Mouse (Mus musculus): ENCODE data around the gene Phldb1. TPM values are rescaled to one million over a fixed set of nuclear protein-coding genes. Genes with fewer than 3 reads are reported as not detected.

The Phldb1 gene
- polyA plus RNA-seq, 1 experiment from 2014 or later, result 53.6 TPM

DNA sequence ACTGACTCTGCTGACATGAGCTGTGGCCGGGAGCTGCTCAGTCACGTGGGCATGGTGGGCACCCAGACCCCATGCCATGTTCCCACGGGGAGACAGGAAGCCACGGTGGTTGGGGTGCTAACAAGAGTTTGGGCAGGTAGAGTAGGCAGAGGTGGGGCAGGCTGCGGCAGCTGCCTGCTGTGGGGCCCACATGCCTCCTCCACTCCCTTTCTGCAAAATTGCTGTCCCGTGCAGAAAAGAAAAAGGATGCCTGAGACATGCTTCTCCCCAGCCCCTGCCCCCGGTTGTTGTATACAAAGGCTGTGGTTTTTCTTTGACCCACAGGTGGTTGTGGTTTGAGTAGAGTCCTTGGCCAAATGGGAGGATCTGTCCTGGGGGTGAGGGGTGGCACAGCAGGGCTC lies 86.1 kb downstream of the Phldb1 start:
- Histone ChIP-seq H3K27me3 (replicated peaks; ENCODE audit: control insufficient read depth, insufficient read depth, low read length) (no peaks in the 10 kb centered on the region), H3K36me3 (ENCODE audit: control insufficient read depth, insufficient read depth) (no peaks in the 10 kb centered on the region), H3K4me3 (replicated peaks; ENCODE audit: low read length) (no peak overlapping the region), H3K27ac (ENCODE audit: low read length) (no peak overlapping the region), H3K4me2 (ENCODE audit: low read length) (no peak overlapping the region), H3K4me1 (replicated peaks; ENCODE audit: control insufficient read depth, insufficient read depth, low read length) (no peaks in the 10 kb centered on the region), H3K9me3 (ENCODE audit: control insufficient read depth, low read length) (no peaks in the 10 kb centered on the region), H3K9ac (replicated peaks; ENCODE audit: low read depth, low read length) (no peak overlapping the region)
- 77% methylated on average over 7 of the region's 7 CpGs for WGBS
- ATAC-seq, result no peak

DNA sequence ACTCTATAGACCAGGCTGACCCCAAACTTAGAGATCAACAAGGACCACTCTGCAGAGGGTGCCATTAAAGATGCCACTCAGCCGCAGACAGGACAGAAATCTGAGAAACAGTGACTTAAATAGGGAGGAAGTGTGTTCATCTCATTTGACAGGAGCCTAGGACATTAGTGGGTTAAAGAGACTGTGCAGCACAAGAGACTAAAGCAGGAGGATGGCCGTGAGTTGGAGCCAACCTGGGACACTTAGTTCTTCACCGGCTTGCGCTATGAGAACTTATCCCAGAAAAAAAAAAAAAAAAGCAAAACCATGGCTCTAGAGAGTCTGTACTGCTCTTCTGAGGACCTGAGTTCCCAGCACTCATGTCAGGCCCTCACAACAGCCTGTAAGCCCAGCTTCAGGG lies 87.3 kb downstream of the Phldb1 start:
- 92% methylated on average over 4 of the region's 4 CpGs for WGBS

DNA sequence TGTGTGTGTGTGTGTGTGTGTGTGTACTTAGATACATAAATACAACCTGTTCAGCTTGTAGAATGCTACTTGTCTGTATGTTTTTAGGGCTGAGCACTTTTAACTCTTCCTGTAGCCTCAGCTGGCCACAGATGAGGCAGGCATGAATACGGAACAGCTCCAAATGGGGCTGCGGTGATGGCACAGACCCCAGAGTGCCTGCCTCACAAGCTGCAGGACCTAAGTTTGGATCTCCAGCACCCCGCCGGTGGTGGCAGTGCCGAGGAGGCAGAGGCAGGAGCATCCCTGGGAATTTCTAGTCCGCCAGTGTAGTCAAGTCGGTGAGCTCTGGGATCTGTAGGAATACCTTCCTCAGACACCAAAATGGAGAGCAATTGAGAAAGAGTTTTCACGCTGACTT lies 88.0 kb downstream of the Phldb1 start:
- Histone ChIP-seq H3K27me3 (replicated peaks; ENCODE audit: control insufficient read depth, insufficient read depth, low read length) (no peaks in the 10 kb centered on the region), H3K4me2 (ENCODE audit: low read length) (no peak overlapping the region), H3K4me1 (replicated peaks; ENCODE audit: control insufficient read depth, insufficient read depth, low read length) (no peaks in the 10 kb centered on the region), H3K36me3 (ENCODE audit: control insufficient read depth, insufficient read depth) (0 out of 2 replicates have a peak, but pooled peaks cover 2% of the 10 kb centered on the region), H3K4me3 (replicated peaks; ENCODE audit: low read length) (no peak overlapping the region), H3K27ac (ENCODE audit: low read length) (no peak overlapping the region), H3K9me3 (ENCODE audit: control insufficient read depth, low read length) (no peaks in the 10 kb centered on the region), H3K9ac (replicated peaks; ENCODE audit: low read depth, low read length) (no peak overlapping the region)
- no peak for ATAC-seq
- 95% methylated on average over 8 of the region's 8 CpGs for WGBS

More for the DNA sequence above, 87.3 kb downstream of the Phldb1 start:
- H3K4me1 ChIP-seq (replicated peaks; ENCODE audit: control insufficient read depth, insufficient read depth, low read length), result no peaks in the 10 kb centered on the region
- no peaks in the 10 kb centered on the region for H3K9me3 ChIP-seq (ENCODE audit: control insufficient read depth, low read length)
- no peak overlapping the region for H3K27ac ChIP-seq (ENCODE audit: low read length)
- H3K4me3 ChIP-seq (replicated peaks; ENCODE audit: low read length), result no peak overlapping the region
- ATAC-seq, result no peak
- no peaks in the 10 kb centered on the region for H3K27me3 ChIP-seq (replicated peaks; ENCODE audit: control insufficient read depth, insufficient read depth, low read length)
- no peak overlapping the region for H3K4me2 ChIP-seq (ENCODE audit: low read length)
- no peaks in the 10 kb centered on the region for H3K36me3 ChIP-seq (ENCODE audit: control insufficient read depth, insufficient read depth)
- no peak overlapping the region for H3K9ac ChIP-seq (replicated peaks; ENCODE audit: low read depth, low read length)

DNA sequence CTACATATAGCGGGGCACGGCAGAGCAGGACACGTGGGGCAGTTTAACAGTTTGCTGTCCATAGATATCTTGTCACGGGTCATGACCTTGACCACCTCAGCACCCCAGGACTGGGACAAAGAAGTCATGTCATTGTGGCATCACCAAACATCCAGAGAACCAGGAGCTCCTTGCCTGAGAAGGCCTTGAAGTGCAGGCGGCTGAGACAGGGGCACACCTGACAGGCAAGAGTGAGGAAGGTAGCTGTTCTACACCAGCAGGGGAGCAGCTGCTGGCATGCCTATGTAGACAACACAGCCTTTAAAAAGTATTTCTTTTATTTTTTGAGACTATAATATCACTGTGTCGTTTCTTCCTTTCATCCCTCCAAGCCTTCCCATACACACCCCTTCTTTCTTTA lies 88.6 kb downstream of the Phldb1 start:
- H3K36me3 ChIP-seq (ENCODE audit: control insufficient read depth, insufficient read depth), result 0 out of 2 replicates have a peak, but pooled peaks cover 2% of the 10 kb centered on the region
- no peak for ATAC-seq
- no peak overlapping the region for H3K4me2 ChIP-seq (ENCODE audit: low read length)
- WGBS, result 94% methylated on average over 6 of the region's 6 CpGs
- H3K9me3 ChIP-seq (ENCODE audit: control insufficient read depth, low read length), result no peaks in the 10 kb centered on the region
- no peaks in the 10 kb centered on the region for H3K4me1 ChIP-seq (replicated peaks; ENCODE audit: control insufficient read depth, insufficient read depth, low read length)
- no peak overlapping the region for H3K9ac ChIP-seq (replicated peaks; ENCODE audit: low read depth, low read length)
- no peak overlapping the region for H3K4me3 ChIP-seq (replicated peaks; ENCODE audit: low read length)
- H3K27ac ChIP-seq (ENCODE audit: low read length), result no peak overlapping the region
- no peaks in the 10 kb centered on the region for H3K27me3 ChIP-seq (replicated peaks; ENCODE audit: control insufficient read depth, insufficient read depth, low read length)

DNA sequence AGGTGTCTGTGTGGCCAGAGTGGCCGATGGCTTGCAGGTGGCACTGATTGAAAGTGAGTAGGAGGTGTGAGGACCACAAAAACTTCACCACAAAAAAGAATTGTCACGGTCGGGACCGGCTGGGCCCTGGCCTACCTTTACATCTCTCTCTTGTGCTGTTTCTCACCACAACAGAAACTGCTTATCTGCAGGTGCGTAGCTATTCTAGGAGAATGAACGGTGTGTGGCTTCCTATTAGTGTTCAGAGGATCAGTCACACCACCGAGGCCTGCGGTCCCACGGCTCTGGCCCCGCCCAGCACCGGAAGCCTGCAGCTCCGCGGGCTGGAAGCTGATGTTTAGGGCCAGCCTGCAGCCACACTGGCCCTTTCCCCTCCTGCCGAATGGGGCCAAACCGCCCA lies 89.1 kb downstream of the Phldb1 start:
- no peaks in the 10 kb centered on the region for H3K27me3 ChIP-seq (replicated peaks; ENCODE audit: control insufficient read depth, insufficient read depth, low read length)
- no peak overlapping the region for H3K4me3 ChIP-seq (replicated peaks; ENCODE audit: low read length)
- no peak for ATAC-seq
- no peak overlapping the region for H3K9ac ChIP-seq (replicated peaks; ENCODE audit: low read depth, low read length)
- no peak overlapping the region for H3K27ac ChIP-seq (ENCODE audit: low read length)
- H3K9me3 ChIP-seq (ENCODE audit: control insufficient read depth, low read length), result no peaks in the 10 kb centered on the region
- no peaks in the 10 kb centered on the region for H3K4me1 ChIP-seq (replicated peaks; ENCODE audit: control insufficient read depth, insufficient read depth, low read length)
- 0 out of 2 replicates have a peak, but pooled peaks cover 2% of the 10 kb centered on the region for H3K36me3 ChIP-seq (ENCODE audit: control insufficient read depth, insufficient read depth)
- 74% methylated on average over 15 of the region's 15 CpGs for WGBS
- no peak overlapping the region for H3K4me2 ChIP-seq (ENCODE audit: low read length)

DNA sequence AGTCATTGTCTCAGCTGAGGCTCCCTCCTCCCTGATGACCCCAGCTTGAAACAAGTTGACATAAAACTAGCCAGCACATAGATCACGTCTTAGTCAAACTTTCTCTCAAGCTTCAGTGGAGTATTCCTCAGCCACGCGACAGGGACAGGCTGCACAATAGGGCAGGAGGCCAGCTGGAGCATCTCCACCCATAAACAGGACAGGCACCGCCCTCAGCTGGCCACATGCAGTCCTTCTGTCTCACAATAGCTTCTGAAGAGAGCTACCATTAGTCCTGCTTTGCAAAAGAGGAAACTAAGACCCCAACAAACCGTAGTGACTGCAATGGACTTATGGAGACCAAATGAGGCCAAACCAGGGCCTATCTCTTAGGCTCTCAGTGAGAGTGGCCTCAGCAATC lies 89.5 kb downstream of the Phldb1 start:
- no peak overlapping the region for H3K27ac ChIP-seq (ENCODE audit: low read length)
- H3K36me3 ChIP-seq (ENCODE audit: control insufficient read depth, insufficient read depth), result 0 out of 2 replicates have a peak, but pooled peaks cover 2% of the 10 kb centered on the region
- H3K4me1 ChIP-seq (replicated peaks; ENCODE audit: control insufficient read depth, insufficient read depth, low read length), result no peaks in the 10 kb centered on the region
- no peak overlapping the region for H3K4me2 ChIP-seq (ENCODE audit: low read length)
- H3K27me3 ChIP-seq (replicated peaks; ENCODE audit: control insufficient read depth, insufficient read depth, low read length), result no peaks in the 10 kb centered on the region
- 71% methylated on average over 5 of the region's 5 CpGs for WGBS
- ATAC-seq, result no peak
- no peak overlapping the region for H3K4me3 ChIP-seq (replicated peaks; ENCODE audit: low read length)
- no peaks in the 10 kb centered on the region for H3K9me3 ChIP-seq (ENCODE audit: control insufficient read depth, low read length)
- no peak overlapping the region for H3K9ac ChIP-seq (replicated peaks; ENCODE audit: low read depth, low read length)

DNA sequence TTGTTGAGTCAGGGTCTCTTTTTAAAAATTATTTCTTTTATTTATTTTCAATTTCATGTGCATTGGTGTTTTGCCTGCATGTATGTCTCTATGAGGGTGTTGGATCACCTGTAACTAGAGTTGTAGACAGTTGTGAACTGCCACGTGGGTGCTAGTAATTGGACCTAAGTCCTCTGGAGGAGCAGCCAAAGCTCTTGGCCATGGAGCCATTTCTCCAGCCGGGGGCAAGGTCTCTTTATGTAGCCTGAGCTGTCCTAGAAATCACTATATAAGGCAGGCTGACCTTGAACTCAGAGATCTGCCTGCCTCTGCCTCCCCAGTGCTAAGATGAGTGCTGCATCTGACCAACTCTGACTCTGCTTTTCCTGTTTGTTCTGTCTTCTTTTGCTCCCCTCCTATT lies 90.8 kb downstream of the Phldb1 start:
- Histone ChIP-seq H3K4me3 (replicated peaks; ENCODE audit: low read length) (no peak overlapping the region), H3K4me1 (replicated peaks; ENCODE audit: control insufficient read depth, insufficient read depth, low read length) (no peaks in the 10 kb centered on the region), H3K9ac (replicated peaks; ENCODE audit: low read depth, low read length) (no peak overlapping the region), H3K27ac (ENCODE audit: low read length) (no peak overlapping the region), H3K27me3 (replicated peaks; ENCODE audit: control insufficient read depth, insufficient read depth, low read length) (no peaks in the 10 kb centered on the region), H3K4me2 (ENCODE audit: low read length) (no peak overlapping the region), H3K9me3 (ENCODE audit: control insufficient read depth, low read length) (no peaks in the 10 kb centered on the region), H3K36me3 (ENCODE audit: control insufficient read depth, insufficient read depth) (0 out of 2 replicates have a peak, but pooled peaks cover 2% of the 10 kb centered on the region)
- WGBS, result 84% methylated on average over 2 of the region's 2 CpGs
- no peak for ATAC-seq

DNA sequence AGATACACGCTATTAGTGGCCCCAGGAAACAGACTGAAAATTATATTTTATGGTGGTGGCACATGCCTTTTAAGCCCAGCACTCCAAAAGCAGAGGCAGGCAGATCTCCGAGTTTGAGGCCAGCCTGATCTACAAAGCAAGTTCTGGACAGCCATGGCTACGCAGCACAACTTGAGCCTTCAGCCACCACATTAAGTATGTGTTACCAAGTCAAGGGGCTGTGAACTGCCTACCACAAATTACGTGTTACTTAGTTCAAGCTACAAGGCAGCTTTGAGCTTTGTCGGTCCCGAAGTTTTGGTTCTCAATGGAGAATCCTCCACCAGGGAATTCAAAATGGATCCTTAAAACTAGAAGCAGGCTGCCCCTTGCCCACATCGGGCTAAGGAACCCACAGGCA lies 91.9 kb downstream of the Phldb1 start:
- no peak overlapping the region for H3K27ac ChIP-seq (ENCODE audit: low read length)
- ATAC-seq, result no peak
- 94% methylated on average over 7 of the region's 7 CpGs for WGBS

DNA sequence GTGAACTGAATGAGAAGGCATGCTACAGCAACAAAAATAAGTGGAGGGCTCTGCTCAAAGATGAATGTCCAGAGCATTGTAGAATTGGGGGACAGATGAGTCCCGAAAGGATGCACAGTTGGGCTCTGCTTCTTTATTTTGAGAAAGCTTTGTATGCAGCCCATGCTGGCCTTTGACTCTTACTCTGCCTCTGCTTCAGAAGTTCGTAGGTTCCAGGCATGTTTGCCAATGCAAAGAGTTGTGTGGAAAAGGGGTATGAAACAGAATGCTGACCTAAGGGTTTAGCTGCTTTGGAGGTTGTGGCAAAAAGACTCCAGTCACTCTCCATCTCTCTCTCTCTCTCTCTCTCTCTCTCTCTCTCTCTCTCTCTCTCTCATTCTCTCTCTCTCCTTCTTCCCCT lies 93.4 kb downstream of the Phldb1 start:
- no peak for ATAC-seq
- Histone ChIP-seq H3K4me1 (replicated peaks; ENCODE audit: control insufficient read depth, insufficient read depth, low read length) (peaks cover 3% of the 10 kb centered on the region; the same call in 1 of the 2 replicates), H3K27ac (ENCODE audit: low read length) (no peak overlapping the region), H3K27me3 (replicated peaks; ENCODE audit: control insufficient read depth, insufficient read depth, low read length) (no peaks in the 10 kb centered on the region), H3K36me3 (ENCODE audit: control insufficient read depth, insufficient read depth) (peaks cover 9% of the 10 kb centered on the region), H3K9me3 (ENCODE audit: control insufficient read depth, low read length) (no peaks in the 10 kb centered on the region), H3K4me2 (ENCODE audit: low read length) (no peak overlapping the region), H3K9ac (replicated peaks; ENCODE audit: low read depth, low read length) (no peak overlapping the region), H3K4me3 (replicated peaks; ENCODE audit: low read length) (no peak overlapping the region)
- 94% methylated on average over 2 of the region's 2 CpGs for WGBS

More for the DNA sequence above, 91.9 kb downstream of the Phldb1 start:
- Histone ChIP-seq H3K36me3 (ENCODE audit: control insufficient read depth, insufficient read depth) (0 out of 2 replicates have a peak, but pooled peaks cover 6% of the 10 kb centered on the region), H3K9me3 (ENCODE audit: control insufficient read depth, low read length) (no peaks in the 10 kb centered on the region), H3K9ac (replicated peaks; ENCODE audit: low read depth, low read length) (no peak overlapping the region), H3K4me1 (replicated peaks; ENCODE audit: control insufficient read depth, insufficient read depth, low read length) (no peaks in the 10 kb centered on the region), H3K4me2 (ENCODE audit: low read length) (no peak overlapping the region), H3K4me3 (replicated peaks; ENCODE audit: low read length) (no peak overlapping the region), H3K27me3 (replicated peaks; ENCODE audit: control insufficient read depth, insufficient read depth, low read length) (no peaks in the 10 kb centered on the region)
